Mouse (Mus musculus) NIH3T3 (cell line): ENCODE results near the gene Pptc7.

Experiments
- DNase-seq: peaks from one replicate; pipeline ENCODE4 v3.0.0-alpha.2; 2012; ENCODE audit warnings: low read depth

Gene Pptc7

GRCm38 (mm10) chr5:122334682-122335081 lies 50.5 kb downstream of the Pptc7 start:
- DNase-seq = no peak

DNA sequence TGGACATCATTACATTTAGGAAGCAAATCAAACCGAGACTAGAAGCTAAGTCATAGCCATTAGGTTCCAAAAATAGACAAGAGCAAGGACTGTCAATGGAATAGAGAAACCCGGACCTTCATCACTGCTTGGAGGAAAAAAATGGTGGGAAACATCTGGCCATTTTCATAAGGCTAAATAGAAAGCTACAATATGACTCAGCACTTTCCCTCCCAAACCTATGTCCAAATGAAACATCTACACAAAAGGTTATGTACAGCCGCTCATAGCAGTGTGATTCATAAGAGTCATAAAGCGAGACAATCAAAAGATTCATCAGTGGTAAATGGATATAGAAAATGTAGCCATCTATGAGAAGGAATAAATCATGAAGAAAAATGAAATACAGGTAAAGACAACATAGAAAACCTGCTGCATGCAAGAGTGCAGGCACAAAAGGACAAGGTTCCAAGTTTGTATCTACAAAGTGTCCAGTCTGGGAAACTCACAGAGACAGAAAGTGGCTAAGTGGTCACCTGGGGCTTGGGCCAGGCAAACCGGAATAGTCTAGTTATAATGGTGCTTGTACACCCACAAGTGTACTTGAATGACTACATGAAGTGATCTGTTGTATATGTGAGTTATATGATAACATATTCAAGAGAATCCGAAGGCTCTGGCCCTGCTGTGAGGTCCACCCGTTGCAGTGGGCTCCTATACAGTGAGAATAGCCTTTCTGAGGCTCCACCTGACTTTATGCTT lies 52.6 kb downstream of the Pptc7 start:
- peak; percentile 56 for DNase-seq

DNA sequence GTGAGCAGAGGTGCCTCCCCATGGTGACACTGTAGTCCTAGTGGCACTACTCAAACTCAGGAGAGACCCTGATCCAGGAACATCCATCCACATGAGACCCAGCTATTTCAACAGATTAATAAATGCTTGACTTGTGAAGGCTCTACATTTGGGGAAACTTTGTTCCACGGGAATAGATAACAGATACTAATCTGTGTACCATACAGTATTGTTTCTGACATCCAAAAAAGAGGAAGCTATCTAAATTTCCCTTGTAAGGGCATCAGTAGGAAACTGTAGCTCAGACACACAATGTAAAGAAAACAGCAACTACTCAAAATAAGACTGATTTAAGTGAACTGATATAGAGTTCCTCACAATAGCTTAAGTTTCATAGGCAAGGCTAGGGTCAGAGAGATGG lies 58.7 kb downstream of the Pptc7 start:
- no peak for DNase-seq

DNA sequence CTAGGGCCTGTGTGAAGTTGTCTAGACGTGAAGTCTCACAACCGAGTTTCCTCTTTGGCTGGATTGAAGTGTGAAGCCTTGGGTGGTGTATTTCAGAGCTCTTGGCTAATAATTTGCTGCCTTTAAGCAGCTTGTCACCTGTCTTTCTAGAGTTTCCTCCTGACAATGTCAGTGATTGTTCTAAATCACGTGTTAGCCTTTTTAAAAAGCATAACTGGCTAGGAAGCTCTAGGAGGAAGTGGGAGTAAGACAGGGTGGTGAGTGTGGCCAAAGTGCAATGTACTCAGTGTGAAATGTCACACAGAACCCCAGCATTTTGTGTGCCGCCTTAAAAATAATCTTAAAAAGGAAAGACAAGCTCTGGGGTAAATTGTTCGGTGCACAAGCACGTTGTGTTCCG lies 59.6 kb downstream of the Pptc7 start:
- no peak for DNase-seq

DNA sequence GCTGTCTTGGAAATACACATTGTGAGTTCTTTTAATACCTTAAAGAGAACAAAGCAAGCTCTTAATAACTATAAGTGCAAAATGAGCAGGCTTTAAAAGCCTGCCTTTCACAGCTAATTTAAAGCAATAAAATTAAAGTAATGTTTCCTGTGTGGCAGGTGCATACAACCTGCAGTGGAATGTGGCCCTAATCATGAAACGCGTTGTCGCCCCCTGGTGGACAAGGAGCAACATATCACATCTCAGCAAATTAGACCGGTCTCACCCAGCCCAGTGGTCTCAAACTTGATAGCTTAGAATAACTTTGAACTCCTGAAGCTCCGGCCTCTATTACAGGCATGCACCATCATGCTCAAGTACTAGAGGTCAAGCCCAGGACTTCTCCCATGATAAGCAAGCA lies 60.1 kb downstream of the Pptc7 start:
- DNase-seq = peak; percentile 86

- DNase-seq = peak; percentile 40
These were observed 61.6 kb downstream of the Pptc7 start for GRCm38 (mm10) chr5:122345777-122346176.

DNA sequence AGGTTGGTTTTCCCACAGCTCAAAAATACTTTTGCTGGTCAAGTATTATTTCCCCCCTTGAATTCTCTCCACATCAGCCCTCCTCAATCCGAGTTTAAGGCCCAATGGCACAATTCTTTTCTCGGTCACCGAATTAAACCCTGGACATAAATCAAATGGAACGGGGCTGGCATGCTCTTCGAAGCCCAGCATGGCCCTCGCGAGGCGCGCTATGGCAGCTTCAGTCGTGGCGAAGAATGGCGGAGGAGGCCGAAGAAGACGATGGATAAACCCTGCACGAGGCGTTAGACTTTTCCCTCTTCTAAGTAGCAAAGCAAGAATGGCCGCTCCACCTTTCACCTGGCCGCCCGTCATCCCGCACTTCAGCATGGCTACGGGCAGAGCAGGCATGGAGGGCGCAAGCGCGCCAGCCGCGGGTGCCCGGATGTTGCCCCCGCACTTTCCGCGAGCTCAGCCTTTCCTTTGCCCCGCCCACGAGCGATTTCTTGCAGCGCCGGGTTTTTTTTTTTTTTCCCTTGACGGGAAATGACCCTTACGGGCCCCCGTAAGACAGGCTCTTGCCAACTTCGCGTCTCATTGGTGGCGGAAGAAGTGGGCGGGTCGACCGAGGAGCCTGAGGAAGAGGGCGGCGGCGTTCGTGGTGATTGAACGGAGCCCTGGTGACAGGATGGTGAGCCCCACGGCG lies 69.8 kb downstream of the Pptc7 start, which contains the start of the genes Rad9b and Vps29:
TSS of gene Rad9b (minus strand) at position 427 of the 685 bp plus-strand sequence.
TSS of gene Vps29 (plus strand) at position 563 of the 685 bp plus-strand sequence.
- peak; percentile 100 for DNase-seq

GRCm38 (mm10) chr5:122354492-122355067 lies 70.4 kb downstream of the Pptc7 start:
- DNase-seq = no peak

DNA sequence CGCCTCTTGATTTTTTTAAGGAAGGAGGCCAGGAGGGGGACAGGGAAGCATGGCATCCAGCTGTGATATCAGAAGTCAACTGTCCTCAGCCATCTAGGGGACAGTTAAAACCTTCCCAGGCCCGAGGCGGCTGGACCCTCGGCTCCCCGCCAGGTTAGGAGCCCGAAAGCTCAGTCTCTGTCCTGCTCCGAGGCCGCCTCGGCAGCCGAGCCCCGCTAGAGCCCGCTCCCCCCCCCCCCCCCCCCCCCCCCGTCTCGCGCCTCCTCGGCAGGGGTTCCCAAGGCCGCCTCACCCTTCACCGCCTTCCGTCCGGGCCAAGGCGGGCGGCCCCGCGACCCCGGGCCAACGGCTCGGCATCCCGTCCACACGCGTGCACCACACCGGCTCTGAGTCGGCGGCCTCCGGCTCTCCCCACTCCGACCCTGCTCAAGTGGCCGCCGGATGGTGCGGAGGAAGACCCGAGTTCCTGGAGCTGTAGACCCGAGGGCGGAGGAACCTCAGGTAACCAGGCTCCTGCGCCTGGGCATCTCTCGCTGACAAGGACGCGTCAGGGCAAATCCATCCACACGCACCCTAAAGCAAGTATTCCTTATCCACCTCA lies 87.5 kb downstream of the Pptc7 start, which contains the start of gene Gpn3:
TSS of gene Gpn3 (plus strand) at position 286 of the 601 bp plus-strand sequence.
- no peak for DNase-seq

DNA sequence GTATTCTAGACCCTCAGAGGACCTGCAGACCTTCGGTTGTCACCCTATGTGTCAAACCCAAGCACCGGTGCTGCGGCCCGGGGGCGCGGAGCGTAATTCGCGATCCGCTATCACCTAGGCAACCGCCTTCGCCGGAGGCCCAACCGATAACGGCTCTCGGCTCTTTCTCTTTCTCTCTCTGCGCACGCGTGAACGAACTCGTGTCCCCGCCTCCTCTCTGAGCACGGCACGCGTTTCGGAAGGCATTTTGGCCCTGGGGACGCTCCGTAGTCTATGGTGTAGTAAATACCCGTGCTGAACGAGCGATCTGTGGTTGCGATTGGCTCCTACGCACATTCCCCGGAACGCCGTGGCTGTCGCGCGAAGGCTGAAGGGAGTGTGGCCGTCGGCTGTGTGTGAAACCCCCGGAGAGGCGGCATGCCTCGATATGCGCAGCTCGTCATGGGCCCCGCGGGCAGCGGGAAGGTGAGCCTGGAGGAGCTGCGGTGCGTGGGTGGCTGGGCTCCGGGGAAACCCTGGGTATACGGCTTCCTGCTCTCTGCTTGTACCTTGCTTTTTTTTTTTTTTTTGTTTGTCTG lies 88.1 kb downstream of the Pptc7 start, which contains the start of gene Fam216a:
TSS of gene Fam216a (minus strand) at position 173 of the 578 bp plus-strand sequence.
- DNase-seq = peak; percentile 100

DNA sequence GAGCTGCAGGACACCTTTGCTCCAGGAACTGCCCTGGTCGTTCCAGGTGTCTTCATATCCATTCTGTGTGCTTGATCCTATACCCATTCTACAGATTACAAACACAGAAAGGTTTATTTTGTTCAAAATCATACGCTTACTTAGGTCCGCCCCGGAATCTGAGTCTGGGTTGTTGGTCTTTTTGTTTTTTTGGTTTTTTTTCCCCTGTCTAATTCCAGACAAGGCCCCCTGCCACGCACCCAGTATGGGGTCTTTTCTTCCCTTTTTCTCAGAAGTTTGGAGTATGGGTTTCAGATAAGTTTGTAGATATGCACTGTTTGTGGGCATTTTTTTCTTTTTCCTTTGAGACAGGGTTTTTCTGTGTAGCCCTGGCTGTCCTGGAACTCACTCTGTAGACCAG lies 88.7 kb downstream of the Pptc7 start:
- DNase-seq = no peak
